Mouse (Mus musculus): ENCODE results near the gene Fam117a.
"Not testable (repeated sequence)": the region's sequence is repeated elsewhere in the genome, so short reads cannot be mapped to it uniquely, and the experiment has no call there.

Fam117a gene

GRCm38 (mm10) chr11:95392708-95393499 lies 56.1 kb downstream of the Fam117a start:
- DNase-seq (ENCODE audit: low spot score in 2 of 2), result no peak

GRCm38 (mm10) chr11:95393500-95393816 lies 56.6 kb downstream of the Fam117a start:
- no peak for DNase-seq (ENCODE audit: low spot score in 2 of 2)

DNA sequence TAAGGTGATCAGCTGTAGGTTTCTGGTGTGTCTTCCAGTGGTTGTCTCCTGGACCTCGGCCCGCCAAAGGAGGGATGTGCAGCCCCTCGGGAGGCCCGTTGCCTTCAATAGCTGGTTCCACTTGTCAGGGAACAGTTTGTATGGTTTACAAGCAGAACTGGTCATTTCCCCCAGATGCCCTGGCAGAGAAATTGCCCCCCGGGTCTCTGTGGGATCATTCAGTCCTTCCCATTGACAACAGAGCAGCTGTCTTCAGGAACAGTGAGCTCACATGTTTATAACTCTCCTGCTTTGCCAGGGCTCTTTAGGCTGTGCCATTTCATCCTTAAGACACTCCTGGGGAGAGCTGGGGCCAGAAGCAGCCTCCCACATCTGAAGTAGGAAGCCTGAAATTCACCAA lies 57.3 kb downstream of the Fam117a start:
- DNase-seq (ENCODE audit: low spot score in 2 of 2), result no peak

DNA sequence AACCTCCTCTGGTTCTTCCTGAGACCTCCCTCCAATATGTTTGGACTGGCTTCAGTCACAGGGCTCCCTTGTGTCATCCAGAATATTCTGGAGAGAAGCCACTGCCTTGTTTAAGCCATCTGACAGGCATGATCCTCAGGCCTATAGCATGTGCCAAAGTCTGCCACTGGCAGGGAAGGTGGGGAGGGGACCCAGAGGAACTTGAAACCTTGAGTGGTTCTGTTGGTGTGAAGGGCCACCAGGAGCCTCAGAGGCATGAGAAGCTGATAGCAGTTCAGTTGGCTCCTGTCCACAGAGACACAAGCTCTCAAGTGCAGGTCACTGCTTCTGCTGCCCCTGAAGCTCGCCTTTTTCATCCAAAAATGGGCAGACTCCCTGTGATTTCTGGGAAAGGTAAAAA lies 59.7 kb downstream of the Fam117a start:
- DNase-seq (ENCODE audit: low spot score in 2 of 2), result no peak

- DNase-seq (ENCODE audit: low spot score in 2 of 2), result peak; percentile 51 to 85
Measured at GRCm38 (mm10) chr11:95397843-95398835, 61.3 kb downstream of the Fam117a start.

DNA sequence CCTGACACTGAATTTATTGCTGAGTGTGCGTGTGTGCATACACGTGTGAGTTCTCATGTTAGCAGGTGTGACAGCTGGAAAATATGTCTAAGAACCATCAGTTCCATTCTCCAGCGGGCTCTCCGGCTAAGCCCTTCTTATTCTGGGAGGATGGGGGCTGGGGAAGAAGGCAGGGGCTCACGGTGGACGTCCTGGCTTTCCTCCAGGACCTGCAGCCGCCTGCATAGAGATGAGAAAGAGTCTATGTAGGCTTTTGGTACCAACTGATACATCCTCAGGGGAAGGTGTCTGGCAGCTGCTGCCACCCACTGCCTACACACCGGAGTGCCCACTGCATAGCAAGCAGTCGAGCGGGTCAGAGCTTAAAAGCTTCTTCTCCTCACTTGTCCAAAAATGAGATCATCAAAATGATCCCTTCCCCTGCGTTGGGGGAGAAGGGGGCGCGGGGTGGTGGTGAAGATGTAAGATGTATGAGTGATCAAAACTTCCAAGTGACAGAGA lies 62.8 kb downstream of the Fam117a start:
- no peak for DNase-seq (ENCODE audit: low spot score in 2 of 2)

DNA sequence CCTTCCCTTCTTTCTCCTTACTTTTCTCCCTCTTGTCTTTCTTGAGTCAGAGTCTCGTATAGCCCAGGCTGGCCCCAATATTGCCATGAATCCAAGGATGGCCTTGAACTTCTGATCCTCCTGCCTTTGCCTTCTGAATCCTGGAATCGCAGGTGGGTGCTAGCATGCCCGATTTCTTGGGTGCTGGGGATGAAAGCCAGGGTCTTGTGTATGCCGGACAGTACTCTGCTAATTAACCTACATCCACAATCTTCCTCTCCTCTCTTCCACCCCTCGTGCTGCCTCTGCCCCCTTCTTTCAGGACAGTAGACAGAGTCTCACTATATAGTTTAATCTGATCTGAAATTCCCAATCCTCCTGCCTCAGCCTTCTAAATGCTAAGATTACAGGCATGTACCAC lies 64.8 kb downstream of the Fam117a start:
- no peak for DNase-seq (ENCODE audit: low spot score in 2 of 2)

- DNase-seq (ENCODE audit: low spot score in 2 of 2), result no peak
Measured at GRCm38 (mm10) chr11:95402196-95402595, 65.4 kb downstream of the Fam117a start.

DNA sequence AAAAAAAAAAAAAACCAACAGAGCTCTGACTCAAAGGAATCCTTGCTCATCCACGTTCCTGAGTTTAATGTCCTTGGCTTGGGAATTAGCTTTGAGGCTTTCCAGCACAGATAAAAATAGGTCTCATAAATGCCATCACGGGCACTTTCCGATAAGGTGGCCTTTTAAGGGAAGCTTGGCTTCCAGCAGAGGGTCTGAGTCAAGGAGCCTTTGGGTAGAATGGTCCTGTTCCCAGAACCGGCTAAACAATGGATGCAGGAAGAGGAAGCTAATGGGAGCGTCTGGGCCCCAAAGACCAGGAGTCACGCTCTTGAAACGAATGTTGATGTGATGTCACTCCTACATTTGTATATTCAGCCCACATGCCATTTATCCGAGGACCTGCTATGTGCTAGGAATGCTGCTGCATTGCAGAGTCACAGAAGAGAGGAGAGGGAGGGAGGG lies 65.9 kb downstream of the Fam117a start:
- DNase-seq (ENCODE audit: low spot score in 2 of 2), result peak in 1 of 2 experiments; percentile 3

GRCm38 (mm10) chr11:95403382-95404340 lies 66.8 kb downstream of the Fam117a start:
- DNase-seq (ENCODE audit: low spot score in 2 of 2), result no peak

- no peak for DNase-seq (ENCODE audit: low spot score in 2 of 2)
Measured at GRCm38 (mm10) chr11:95405771-95406170, 69.0 kb downstream of the Fam117a start.

DNA sequence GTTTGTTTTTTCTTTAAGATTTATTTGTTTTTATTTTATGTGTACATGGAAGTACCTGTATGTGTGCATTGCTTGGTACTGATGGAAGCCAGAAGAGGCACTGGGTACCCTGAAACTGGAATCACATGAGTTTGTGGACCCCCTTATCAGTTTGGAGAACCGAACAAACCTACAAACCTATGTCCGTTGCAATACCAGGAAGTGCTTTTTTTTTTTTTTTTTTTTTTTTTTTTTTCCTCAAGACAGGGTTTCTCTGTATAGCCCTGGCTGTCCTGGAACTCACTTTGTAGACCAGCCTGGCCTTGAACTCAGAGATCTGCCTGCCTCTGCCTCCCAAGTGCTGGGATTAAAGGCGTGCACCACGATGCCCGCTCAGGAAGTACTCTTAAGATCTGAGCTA lies 69.6 kb downstream of the Fam117a start:
- DNase-seq (ENCODE audit: low spot score in 2 of 2), result not testable (repeated sequence)

- DNase-seq (ENCODE audit: low spot score in 2 of 2), result no peak
Measured at GRCm38 (mm10) chr11:95409450-95410112, 72.8 kb downstream of the Fam117a start.

GRCm38 (mm10) chr11:95411453-95412013 lies 74.7 kb downstream of the Fam117a start:
- DNase-seq (ENCODE audit: low spot score in 2 of 2), result no peak

GRCm38 (mm10) chr11:95412615-95413014 lies 75.8 kb downstream of the Fam117a start:
- DNase-seq (ENCODE audit: low spot score in 2 of 2), result no peak

- peak; percentile 77 to 86 for DNase-seq (ENCODE audit: low spot score in 2 of 2)
Measured at GRCm38 (mm10) chr11:95413641-95414535, 77.1 kb downstream of the Fam117a start, which contains the start of gene Spop. Gene Spop (plus strand): TSS chr11:95414080.

GRCm38 (mm10) chr11:95414536-95415161 lies 77.8 kb downstream of the Fam117a start:
- peak; percentile 91 to 94 for DNase-seq (ENCODE audit: low spot score in 2 of 2)

- DNase-seq (ENCODE audit: low spot score in 2 of 2), result no peak
Measured at GRCm38 (mm10) chr11:95415931-95416330, 79.1 kb downstream of the Fam117a start.

DNA sequence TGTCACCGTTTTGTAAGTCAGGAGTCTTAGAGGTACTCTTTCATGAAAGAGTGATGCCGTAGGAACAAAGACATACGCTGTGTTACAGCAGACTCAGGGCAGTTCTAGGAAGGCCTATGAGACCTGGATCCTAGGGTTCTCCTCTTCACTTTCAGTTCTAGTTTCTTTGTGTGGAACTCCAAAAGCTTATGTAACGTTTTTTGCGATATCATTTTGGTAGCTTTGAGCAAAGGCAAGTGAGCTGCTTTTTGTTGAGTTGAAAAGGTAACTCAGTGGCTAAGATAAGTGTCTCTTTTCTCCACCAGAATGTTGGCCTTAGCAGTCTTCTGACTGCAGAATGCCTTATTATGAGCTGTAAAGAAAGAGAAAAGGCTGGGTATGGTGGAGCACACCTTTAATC lies 80.5 kb downstream of the Fam117a start:
- no peak for DNase-seq (ENCODE audit: low spot score in 2 of 2)

Data from frontal cortex, postnatal 14 days (tissue).